Mouse (Mus musculus) midbrain, embryonic 11.5 days (tissue): ENCODE measurements around the gene Crlf1. TPM values are rescaled to one million over a fixed set of nuclear protein-coding genes. Genes with fewer than 3 reads are reported as not detected.

Experiments used
- ATAC-seq: fragments of 200-750 bp; cut with Nextera tagmentation; 2 replicates; pipeline ENCODE4 v1.8.0; 2017; ENCODE audit warnings: moderate TSS enrichment, moderate library complexity; ENCODE audit not compliant: low FRiP score
- DNase-seq: peaks from one replicate; pipeline ENCODE4 v3.0.0; 2015; ENCODE audit warnings: low spot score; ENCODE audit errors: missing footprints
- H3K27ac ChIP-seq: fragments of 300-500 bp; sonication (generic); 2 replicates; pipeline ENCODE4 v1.5.1; 2014; ENCODE audit warnings: low read depth, low read length
- H3K27me3 ChIP-seq: fragments of 300-500 bp; sonication (generic); 2 replicates; pipeline ENCODE4 v1.6.1; 2014; ENCODE audit warnings: mild to moderate bottlenecking, low read length, moderate library complexity, mixed read lengths; ENCODE audit not compliant: control insufficient read depth, insufficient read depth
- H3K36me3 ChIP-seq: fragments of 300-500 bp; sonication (generic); 2 replicates; pipeline ENCODE4 v1.6.1; 2014; ENCODE audit warnings: mild to moderate bottlenecking, low read length, moderate library complexity, mixed read lengths; ENCODE audit not compliant: control insufficient read depth, insufficient read depth
- H3K4me1 ChIP-seq: fragments of 300-500 bp; sonication (generic); 2 replicates; pipeline ENCODE4 v1.6.1; 2014; ENCODE audit warnings: low read length; ENCODE audit not compliant: control insufficient read depth, insufficient read depth
- H3K4me2 ChIP-seq: fragments of 300-500 bp; sonication (generic); 2 replicates; pipeline ENCODE4 v1.6.1; 2014; ENCODE audit warnings: mild to moderate bottlenecking, moderate library complexity
- H3K4me3 ChIP-seq: fragments of 300-500 bp; sonication (generic); 2 replicates; pipeline ENCODE4 v1.5.1; 2014; ENCODE audit warnings: low read depth, low read length
- H3K9ac ChIP-seq: fragments of 300-500 bp; sonication (generic); 2 replicates; pipeline ENCODE4 v1.6.1; 2014; ENCODE audit warnings: low read length
- H3K9me3 ChIP-seq: fragments of 300-500 bp; sonication (generic); 2 replicates; pipeline ENCODE4 v1.6.1; 2016; ENCODE audit warnings: low read length; ENCODE audit not compliant: control insufficient read depth
- WGBS: fragments of 180-500 bp; shearing (Covaris S2); extraction: QIAGEN DNeasy Blood & Tissue Kit; methylation state at CpG from one replicate; pipeline ENCODE4 v1.1.7; 2014; 5-methylcytosine and 5-hydroxymethylcytosine counted together
- polyA plus RNA-seq: library from polyadenylated mRNA; unstranded; fragments of >200 nt; fragmentation: Nextera tagmentation; extraction: Ambion mirVana; gene quantifications from 2 replicates; pipeline ENCODE4 v1.2.1, GENCODE M21; 2014

Crlf1 gene
- polyA plus RNA-seq, 1 experiment from 2014 or later = 0.23 TPM

DNA sequence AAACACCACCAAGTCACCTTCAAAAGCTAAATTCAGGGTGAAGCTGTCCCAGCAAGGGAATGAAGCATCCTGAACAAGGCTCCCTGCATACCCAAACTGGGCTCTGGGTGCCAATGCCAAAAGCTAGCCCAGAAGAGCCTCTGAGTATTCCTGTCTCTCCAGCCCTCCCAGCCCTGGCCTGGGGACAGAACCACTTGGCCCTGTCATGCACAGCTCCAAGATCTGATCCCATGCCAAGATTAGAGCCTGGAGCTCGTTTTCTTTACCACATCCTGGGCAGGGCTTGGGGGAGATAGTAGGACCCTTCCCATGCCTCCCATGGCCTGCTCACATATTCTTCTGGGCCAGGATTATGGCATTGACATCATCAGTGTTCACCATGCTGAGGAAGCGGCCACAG lies 26.6 kb downstream of the Crlf1 start:
- H3K27ac ChIP-seq = no peak overlapping the region
- ATAC-seq (no peak), DNase-seq (no peak)
- WGBS = 71% methylated on average over 2 of the region's 2 CpGs
- no peaks in the 10 kb centered on the region for H3K9me3 ChIP-seq
- no peak overlapping the region for H3K4me2 ChIP-seq
- no peaks in the 10 kb centered on the region for H3K36me3 ChIP-seq
- H3K9ac ChIP-seq = no peak overlapping the region
- no peaks in the 10 kb centered on the region for H3K27me3 ChIP-seq
- no peak overlapping the region for H3K4me3 ChIP-seq
- peaks cover 6% of the 10 kb centered on the region; the same call in 1 of the 2 replicates for H3K4me1 ChIP-seq

DNA sequence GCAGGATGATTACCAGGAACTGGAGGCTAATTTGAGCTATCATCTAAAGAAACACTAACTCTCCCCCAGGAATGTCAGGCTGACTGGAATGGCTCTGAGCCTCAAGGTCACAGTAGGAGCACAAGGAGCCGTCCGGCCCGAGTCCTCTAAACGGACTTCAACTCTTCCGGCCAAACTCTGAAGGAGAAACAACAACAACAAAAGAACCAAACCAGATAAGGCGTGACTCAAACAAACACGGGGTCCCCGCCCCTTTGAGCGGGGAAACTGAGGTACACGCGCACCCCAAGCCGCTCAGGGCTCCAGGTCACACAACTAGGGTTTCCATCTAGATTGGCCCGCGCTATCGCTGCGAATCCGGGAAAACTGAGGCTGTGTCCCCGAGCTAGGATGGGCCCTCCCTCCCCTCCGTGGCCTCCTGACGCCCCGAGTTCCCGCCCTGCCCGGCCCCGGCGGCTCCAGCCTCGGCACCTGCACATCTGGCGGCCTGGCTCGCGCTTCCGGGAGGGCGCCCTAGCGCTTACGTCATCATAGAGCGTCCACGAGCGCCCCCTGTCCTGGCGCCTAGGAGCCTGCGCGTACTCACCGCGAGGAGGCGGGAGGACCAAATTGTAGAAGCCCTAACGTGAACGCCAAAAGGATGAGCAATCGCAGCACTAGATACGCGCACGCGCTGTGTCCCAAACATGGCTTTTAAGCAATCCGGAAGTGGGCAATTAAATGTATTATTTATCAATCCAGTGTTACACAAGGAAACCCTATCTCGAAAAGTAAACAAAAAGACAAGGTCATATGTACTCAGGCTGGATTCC lies 29.8 kb downstream of the Crlf1 start:
- Histone ChIP-seq H3K4me1 (peaks cover 13% of the 10 kb centered on the region), H3K27me3 (no peaks in the 10 kb centered on the region), H3K4me3 (peak overlapping the region; percentile 57), H3K4me2 (peak overlapping the region; percentile 68), H3K36me3 (no peaks in the 10 kb centered on the region), H3K9me3 (no peaks in the 10 kb centered on the region), H3K27ac (peak overlapping the region; percentile 45; the same call in 1 of the 2 replicates), H3K9ac (peak overlapping the region; percentile 76)
- DNase-seq (peak; percentile 99), ATAC-seq (peak; percentile 81)
- WGBS = 1% methylated on average over 50 of the region's 51 CpGs

DNA sequence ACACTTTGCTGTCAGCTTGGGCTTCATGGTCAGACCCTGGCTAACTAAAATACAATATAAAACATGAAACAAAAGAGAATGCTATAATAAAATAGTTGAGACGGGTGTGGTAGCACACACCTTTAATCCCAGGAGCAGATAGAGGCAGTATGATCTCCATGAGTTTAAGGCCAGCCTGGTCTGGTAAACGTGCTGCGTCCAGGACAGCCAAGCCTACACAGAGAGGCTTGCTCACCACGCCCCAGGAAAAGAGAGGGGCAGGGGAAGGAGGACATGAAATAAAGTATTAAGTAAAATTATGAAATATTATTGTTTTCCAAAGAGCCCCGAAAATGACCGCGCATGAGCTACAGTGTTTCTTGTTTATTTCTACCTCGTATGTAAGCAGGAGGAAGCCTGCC lies 34.2 kb downstream of the Crlf1 start:
- Histone ChIP-seq H3K9ac (peak overlapping the region; percentile 96), H3K4me2 (peak overlapping the region; percentile 88), H3K36me3 (peaks cover 7% of the 10 kb centered on the region; the same call in 1 of the 2 replicates), H3K27ac (no peak overlapping the region), H3K4me1 (peaks cover 17% of the 10 kb centered on the region), H3K4me3 (peak overlapping the region; percentile 87), H3K27me3 (no peaks in the 10 kb centered on the region), H3K9me3 (no peaks in the 10 kb centered on the region)
- ATAC-seq (no peak), DNase-seq (no peak)
- 3% methylated on average over 8 of the region's 8 CpGs for WGBS

DNA sequence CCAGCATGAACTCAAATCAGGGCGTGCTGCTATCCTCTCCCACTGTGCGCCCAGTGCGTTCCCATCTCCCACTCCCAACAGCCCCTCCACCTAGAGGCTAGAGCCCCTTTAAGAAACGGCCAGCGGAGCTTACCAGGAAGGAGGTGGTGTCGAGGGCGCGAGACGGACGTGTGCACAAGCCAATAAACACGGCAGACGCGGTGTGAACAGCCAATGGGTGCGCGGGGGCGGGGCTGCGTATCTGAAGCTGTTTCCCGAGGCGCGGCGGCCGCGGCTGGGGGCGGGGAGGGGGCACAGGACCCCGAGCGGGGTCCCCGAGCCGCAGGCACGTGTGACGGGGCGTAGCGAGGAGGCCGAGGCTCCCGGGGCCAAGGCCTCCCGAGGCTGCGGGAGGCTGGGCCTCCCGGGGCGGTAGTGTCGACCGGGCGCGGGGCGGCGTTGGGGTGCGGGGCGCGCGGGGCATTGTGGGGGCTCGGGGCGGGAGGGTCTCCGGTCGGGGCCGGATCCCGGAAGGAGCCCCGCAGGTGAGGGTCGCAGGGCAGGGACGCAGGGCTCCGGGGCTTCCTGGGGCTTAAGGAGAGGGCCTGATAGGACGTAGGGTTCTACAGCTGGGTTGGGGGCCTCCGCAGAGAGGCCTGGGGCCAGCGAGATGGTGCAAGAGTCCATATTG lies 34.7 kb downstream of the Crlf1 start, which contains the start of the genes Fkbp8 and Kxd1:
Fkbp8 (plus strand) TSS at position 213 of the 670 bp plus-strand sequence.
Kxd1 (minus strand) TSS at position 445 of the 670 bp plus-strand sequence.
- peaks cover 11% of the 10 kb centered on the region; the same call in 1 of the 2 replicates for H3K36me3 ChIP-seq
- under 1% methylated on average over 61 of the region's 61 CpGs for WGBS
- peak; percentile 100 for DNase-seq

DNA sequence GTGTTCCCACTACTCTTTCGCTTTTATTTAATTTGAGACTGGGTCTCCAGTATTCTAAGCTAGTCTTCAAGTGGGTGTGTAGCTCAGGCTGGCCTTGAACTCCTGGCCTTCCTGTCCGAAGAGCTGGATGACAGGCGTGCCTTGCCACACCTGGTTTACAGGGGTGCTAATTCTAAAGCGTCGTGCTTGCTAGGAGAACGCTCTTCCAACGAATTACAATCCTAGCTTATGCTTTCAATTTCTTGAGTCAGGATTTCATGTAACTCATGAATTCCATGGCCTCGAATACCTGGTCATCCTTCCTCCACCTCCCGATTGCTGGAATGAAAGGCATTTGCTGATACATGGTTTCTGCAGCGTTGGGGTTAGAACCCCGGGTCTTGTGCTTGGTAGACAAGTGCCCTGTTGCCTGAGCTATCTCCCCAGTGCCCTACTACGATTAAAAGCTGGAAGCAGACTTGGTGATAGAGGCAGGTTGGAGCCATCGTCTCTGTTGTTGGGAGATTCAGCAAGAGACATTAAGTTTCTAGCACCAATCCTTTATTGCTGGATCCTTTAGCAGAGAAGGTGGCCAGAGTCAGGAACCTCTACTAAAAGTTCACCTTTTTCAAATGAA lies 35.3 kb downstream of the Crlf1 start:
- Histone ChIP-seq H3K4me2 (peak overlapping the region; percentile 88), H3K36me3 (peaks cover 13% of the 10 kb centered on the region; the same call in 1 of the 2 replicates), H3K27ac (no peak overlapping the region; the same call in 1 of the 2 replicates), H3K27me3 (no peaks in the 10 kb centered on the region), H3K9ac (peak overlapping the region; percentile 96), H3K4me3 (peak overlapping the region; percentile 87), H3K4me1 (peaks cover 13% of the 10 kb centered on the region), H3K9me3 (no peaks in the 10 kb centered on the region)
- peak; percentile 91 for DNase-seq
- WGBS = 38% methylated on average over 13 of the region's 13 CpGs
- ATAC-seq = no peak

More for the DNA sequence above, 34.7 kb downstream of the Crlf1 start, which contains the start of the genes Fkbp8 and Kxd1:
- Histone ChIP-seq H3K4me1 (peaks cover 13% of the 10 kb centered on the region), H3K9ac (peak within 1 kb of the TSS; percentile 96), H3K27ac (peak within 1 kb of the TSS; percentile 77), H3K9me3 (no peaks in the 10 kb centered on the region), H3K4me2 (peak within 1 kb of the TSS; percentile 88), H3K27me3 (no peaks in the 10 kb centered on the region), H3K4me3 (peak within 1 kb of the TSS; percentile 87)
- peak; percentile 96 for ATAC-seq

GRCm38 (mm10) chr8:70529299-70529698 lies 36.3 kb downstream of the Crlf1 start:
- peaks cover 13% of the 10 kb centered on the region; the same call in 1 of the 2 replicates for H3K36me3 ChIP-seq
- DNase-seq = no peak
- WGBS = 82% methylated on average over 5 of the region's 5 CpGs
- H3K4me1 ChIP-seq = peaks cover 13% of the 10 kb centered on the region
- H3K9me3 ChIP-seq = no peaks in the 10 kb centered on the region
- H3K4me2 ChIP-seq = no peak overlapping the region
- no peak for ATAC-seq
- no peak overlapping the region for H3K27ac ChIP-seq
- no peak overlapping the region for H3K9ac ChIP-seq
- H3K27me3 ChIP-seq = no peaks in the 10 kb centered on the region
- H3K4me3 ChIP-seq = no peak overlapping the region

GRCm38 (mm10) chr8:70529741-70530161 lies 36.8 kb downstream of the Crlf1 start:
- Histone ChIP-seq H3K27me3 (no peaks in the 10 kb centered on the region), H3K4me3 (no peak overlapping the region), H3K4me1 (peaks cover 13% of the 10 kb centered on the region), H3K4me2 (no peak overlapping the region), H3K27ac (no peak overlapping the region), H3K9ac (no peak overlapping the region), H3K36me3 (peaks cover 15% of the 10 kb centered on the region; the same call in 1 of the 2 replicates), H3K9me3 (no peaks in the 10 kb centered on the region)
- DNase-seq (no peak), ATAC-seq (no peak)
- WGBS = 97% methylated on average over 3 of the region's 3 CpGs

- Histone ChIP-seq H3K4me1 (peaks cover 13% of the 10 kb centered on the region), H3K4me2 (no peak overlapping the region), H3K4me3 (no peak overlapping the region), H3K36me3 (peaks cover 17% of the 10 kb centered on the region; the same call in 1 of the 2 replicates), H3K27me3 (no peaks in the 10 kb centered on the region), H3K9ac (no peak overlapping the region), H3K27ac (no peak overlapping the region), H3K9me3 (no peaks in the 10 kb centered on the region)
- ATAC-seq (no peak), DNase-seq (no peak)
- 98% methylated on average over 2 of the region's 2 CpGs for WGBS
These were observed 37.4 kb downstream of the Crlf1 start for GRCm38 (mm10) chr8:70530314-70530713.
